Mouse (Mus musculus): ENCODE data around the gene Zcchc7.

- TF ChIP-seq TAL1 (IDR thresholded peaks at IDR 0.05; ENCODE audit: low read length) (no peak), GATA1 (IDR thresholded peaks at IDR 0.05; ENCODE audit: low read length) (no peak)
Measured at GRCm38 (mm10) chr4:44712786-44713553, 42.7 kb upstream of the Zcchc7 start.

All from erythroblast, embryonic 14.5 days (primary cell).